Mouse (Mus musculus): ENCODE measurements around the gene Rfx4.

Gene Rfx4

DNA sequence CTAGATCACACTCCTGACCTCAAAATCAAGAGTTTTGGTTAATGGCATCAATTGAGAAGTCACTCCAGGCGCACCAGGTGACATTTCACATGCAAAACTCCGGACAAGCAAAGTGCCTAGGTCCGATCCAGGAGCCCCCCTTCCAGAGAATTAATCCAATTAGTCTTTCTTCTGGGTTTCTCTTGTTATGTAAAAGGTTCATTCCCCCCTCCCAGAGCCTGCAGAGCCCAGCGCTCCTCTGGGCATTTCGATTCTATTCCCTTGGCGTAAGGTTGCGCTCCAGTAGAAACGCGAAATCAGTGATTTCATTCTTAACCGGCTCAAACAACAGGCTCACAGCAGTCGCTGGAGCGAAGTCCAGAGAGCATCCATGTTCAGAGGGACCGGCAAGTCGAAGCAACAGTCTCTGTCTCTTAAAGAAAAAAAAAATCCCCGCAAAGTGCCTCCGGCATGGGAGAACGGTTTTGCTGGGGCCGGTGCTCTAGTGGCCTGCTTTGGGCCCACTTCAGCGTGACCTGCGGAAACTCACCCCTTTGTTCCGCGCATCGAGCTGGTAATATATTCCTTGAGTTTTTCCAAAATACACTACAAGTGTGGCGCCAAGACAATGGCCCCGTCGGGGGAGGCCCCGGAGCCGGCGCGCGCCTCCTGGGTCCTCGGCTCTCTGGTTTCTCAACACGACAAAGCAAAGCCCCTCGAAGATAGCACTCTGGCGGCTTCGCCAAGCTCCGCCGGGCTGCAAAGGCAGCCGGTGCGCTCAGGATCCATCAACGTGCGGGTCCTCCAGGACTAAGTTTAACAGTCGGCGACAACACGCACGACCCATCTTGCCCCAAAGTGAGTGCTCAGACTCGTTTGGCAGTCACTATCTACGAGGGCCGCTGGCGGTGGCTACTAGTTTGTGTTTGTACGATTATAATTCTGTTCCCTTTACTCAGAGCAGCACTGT lies 2.9 kb downstream of the Rfx4 start:
- DNase-seq: no peak

DNA sequence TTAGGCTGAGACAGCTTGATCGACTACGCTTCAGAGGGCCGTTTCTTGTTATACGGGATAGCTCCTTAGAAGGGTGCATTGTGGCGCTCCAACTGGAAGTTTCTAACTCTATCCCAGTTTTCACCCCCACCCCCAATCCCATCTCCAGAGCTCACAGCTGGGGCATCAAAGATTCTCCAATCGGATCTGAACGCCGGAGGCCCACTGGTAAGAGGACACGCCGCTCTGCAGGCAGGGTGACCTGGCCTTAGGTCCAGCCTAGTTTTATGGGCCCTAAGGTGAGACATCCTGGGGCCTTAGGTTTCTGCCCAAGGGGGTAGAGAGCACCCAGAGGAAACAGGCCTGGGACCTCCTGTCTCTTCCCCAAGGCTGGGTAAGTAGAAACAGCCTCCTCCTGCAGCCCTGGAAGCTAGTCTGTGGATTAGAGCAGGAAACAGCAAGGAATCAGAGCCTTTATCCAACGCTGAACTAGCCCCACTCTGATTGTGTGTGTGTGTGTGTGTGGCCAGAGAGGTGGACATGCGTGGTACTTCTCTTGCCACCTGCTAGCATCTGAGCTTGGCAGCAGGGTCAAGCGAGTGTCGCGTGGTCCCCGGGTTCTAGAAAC lies 3.8 kb downstream of the Rfx4 start:
- DNase-seq: no peak

DNA sequence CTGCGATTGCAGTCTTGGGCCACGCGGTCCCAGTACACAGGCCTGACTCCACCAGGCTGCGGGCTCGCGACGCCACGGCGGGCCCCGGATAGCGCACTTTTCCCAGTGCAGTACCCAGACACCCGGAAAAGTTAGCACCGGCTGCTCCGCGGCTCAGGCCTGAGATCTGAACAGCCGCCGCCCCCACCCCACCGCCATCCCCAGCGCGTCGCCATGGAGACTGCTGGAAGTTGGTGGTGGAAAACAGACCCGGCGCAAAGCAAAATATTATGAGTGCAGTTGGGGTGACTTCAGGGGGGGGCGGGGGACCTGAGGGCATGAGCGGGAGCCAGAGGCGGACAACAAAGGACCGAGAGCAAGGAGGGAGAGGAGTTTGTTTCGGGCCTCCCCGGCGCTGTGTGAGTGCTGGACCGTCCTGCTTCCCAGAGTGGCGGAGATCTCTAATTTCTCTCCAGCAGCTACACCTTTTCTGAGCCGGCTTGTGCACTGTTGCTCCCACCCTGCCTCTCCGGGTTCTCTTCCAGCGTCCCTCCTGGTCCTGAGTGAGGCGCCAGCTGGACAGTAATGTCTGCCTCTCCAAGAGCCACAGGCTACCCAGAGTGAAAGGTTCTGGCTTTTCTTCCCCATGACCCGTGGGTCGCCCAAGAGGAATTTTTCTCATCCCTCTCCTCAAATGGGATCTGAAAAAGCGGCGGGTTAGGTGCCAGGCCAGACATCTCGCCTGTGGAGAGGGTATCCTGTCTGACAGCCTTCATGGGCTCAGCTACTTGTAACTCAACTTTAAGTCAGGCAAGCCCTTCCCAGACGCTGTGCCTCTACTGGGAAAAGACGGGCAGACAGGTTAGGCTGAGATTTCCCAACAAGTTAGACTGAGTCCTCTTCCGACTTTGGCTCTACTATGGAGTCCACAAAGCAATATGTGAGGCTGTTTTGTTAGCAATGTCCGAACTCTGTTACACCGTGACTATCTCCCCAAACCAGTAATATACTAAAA lies 4.6 kb downstream of the Rfx4 start:
- peak; percentile 25 to 28 for DNase-seq

DNA sequence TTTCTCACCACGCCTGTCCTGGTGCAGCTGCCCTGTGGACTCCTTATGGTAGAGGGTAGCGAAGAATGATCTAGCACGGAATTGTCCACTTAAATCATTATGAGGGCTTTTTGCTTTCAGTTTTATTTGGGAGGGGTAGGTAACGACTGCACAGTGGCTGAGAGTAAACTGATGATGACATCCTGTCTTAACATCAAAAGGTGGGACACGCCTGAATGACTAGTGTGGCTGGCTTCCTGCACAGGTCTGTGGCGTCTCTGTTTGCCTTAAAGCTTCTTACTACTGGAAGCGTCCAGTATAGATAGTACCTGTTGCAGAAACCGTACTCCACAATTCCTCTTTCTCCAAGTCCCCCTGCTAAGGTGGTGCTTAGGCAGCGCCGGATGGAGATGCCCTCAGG lies 12.9 kb downstream of the Rfx4 start:
- DNase-seq: no peak

DNA sequence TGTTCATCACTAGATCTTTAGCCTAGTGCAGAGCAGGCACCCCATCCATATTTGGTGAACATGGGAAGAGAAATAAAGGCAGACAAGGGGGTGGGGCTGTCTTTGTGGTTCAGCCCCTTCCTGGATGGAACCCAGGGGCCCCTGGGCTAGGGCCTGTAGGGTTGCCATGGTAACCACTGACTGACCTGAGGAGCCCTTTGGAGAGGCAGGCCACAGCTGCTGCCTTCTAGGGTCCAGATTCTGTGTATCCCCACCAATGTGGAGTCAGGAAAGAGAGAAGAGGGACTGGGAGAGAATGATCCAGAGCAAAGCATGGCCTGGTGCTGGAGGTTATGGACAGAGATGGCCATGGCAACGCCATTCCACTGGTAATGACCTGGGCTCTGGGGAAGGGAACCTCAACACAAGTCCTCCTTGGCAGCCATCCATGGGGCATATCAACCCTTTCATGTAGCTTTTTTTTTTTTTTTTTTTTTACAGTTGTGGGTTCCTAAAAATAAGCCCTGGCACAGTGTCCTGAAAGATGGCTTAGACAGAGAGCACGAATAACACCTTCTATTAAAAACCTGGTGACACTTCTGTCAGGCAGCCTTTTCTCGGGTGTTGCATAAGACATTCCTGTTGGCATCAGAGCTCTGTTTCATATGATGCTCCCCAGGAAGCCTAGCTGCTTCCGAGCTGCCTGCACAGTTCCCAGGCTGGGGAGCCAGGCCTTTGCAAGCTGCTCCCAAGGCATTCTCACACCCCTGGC lies 16.7 kb downstream of the Rfx4 start:
- peak; percentile 45 to 55 for DNase-seq

DNA sequence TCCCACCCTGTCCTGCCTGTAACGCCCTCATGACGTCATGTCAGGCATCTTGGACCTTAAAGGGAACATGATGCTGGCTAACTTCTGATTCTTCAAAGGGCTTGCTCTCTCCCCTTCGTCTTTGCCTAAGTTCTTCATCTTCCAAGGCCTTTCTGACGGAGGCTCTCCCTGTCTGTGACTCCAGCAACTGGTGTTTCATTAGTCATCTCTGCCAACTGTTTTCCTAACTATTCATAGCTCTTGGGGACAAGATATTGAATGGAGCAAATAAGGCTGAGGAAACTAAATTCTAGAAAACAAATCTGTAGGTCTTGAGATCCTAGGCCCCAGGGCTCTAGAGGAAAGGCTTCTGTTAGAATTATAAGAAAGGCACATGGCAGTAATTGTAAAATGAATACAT lies 18.0 kb downstream of the Rfx4 start:
- DNase-seq: no peak

DNA sequence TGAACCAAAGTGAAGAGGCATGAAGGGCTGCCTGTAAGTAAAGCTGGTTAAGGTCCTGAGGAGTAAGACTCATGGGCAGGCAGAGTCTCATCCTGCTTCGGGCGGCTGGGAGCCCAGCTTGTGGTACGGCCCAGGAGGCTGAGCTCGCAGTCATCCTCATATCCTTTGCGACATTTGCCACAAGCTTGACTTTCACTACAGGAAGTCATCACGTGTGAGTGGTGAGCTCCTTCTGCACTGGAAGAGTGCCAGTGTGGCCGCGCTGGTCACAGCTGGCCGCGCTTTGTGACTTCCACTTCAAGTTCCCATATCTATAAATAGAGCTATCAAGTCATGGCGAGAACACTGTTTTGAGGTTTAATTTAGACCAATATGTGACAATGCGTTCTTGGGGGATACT lies 18.7 kb downstream of the Rfx4 start:
- peak in 1 of 2 experiments; percentile 23 for DNase-seq

DNA sequence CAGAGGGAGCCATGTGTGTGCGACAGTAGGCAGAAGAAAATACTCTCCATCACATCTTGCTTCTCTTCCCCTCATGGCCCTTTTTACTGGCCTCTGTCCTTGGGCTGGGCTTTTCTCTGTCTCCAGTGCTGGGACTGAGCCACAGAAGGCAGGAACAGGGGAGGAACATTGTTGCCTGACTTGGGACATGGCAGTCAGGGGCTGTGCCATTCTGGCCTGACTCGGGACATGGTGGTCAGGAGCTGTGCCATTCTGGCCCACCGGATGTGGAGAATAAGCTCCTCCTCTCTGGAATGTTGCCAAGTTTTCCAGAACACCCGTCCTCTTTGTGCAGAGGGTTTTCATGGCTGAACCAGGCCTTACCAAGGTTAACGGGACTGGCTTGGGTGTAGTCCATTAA lies 21.2 kb downstream of the Rfx4 start:
- no peak for DNase-seq

DNA sequence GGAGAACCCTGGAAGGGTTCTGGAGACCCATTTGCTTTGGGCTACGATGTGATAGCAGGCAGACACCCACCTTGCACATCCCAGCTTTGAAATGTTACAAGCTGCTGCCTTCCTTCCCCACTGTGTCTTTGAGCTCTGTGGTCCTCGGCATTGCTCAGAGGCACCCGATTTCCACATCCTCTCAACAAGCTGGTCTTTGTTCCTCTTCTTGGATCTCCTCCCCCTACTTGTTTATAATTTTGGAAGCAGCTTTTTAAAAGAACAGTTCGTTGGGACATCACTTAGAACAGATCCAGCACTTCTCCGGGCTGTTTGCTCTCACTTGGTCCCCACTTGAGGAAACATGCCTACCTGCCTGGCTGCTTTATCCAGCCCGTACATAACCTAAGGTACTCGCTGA lies 22.1 kb downstream of the Rfx4 start:
- DNase-seq: no peak

DNA sequence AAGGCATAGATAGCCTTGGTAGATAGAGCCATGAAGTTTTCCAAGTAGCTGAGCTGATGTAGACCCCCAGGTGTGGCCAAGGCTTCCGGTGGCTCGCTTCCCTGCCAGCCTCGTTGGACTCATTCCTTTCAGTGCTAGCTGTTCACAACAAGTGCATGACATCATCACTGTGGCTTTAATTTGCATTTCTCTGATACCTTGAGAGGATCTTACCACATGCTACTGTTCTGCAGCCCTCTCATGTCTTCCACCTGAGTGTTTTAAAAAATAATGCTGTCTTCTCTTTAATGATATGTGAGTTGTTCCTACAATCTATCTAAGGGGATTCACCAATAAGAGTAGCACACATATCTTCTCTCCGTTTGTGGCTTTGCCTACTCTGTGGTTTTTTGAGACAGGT lies 25.0 kb downstream of the Rfx4 start:
- no peak for DNase-seq

DNA sequence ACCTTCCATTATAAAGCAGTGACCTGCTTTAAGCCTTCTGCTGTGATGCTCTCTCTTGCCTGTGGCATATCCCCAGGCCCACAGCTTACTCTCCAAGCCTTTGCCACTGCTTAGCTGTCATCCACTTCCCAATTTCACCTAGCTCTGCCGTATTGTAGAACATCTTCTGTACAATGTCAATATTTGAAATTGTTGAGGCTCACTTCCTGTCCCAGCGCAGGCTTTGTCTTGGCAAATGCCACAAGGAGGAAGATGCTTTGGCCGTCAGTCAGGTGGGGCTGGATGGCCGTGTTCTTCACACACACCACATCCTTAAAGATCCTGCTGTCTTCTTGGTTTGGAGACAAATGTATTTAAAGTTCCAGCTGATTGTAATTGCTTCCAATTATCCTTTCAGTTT lies 29.5 kb downstream of the Rfx4 start:
- DNase-seq: no peak

DNA sequence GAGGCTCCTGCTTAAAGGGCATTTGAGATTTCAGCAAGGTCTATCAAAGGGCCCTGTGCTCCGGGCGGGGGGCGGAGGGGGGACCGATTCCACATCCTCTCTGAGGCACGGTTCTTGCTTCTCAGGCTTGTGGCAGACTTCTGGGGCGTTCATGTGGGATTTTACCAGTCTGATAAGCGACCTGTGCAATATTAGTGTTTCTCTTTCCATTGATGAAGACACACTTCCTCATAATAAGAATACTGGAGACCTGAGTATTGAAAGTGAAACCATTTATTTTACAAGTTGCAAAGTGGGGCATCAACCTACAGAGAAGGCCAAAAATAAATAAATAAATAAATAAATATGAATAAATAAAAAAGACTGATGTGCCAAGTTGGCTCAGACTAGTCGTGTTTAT lies 34.5 kb downstream of the Rfx4 start:
- DNase-seq: no peak

DNA sequence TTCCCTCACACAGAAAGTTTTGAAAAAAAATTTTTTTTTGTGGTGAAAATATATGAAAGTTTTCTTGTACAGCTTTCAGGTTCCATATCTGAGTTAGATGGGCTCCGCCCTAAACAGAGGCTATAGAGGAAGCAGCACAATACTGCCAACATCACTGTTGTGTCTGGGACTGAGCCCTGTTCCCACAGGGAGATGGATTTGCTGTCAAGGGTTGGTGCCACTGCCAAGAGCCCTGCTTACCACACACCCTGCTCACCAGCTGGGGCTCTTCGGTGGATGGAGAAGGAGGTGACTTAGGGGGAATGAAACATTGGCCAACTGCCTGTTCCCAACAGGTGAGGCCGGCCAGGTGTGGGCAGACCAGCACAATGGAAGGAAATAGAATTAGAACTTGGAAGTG lies 35.3 kb downstream of the Rfx4 start:
- DNase-seq: no peak

DNA sequence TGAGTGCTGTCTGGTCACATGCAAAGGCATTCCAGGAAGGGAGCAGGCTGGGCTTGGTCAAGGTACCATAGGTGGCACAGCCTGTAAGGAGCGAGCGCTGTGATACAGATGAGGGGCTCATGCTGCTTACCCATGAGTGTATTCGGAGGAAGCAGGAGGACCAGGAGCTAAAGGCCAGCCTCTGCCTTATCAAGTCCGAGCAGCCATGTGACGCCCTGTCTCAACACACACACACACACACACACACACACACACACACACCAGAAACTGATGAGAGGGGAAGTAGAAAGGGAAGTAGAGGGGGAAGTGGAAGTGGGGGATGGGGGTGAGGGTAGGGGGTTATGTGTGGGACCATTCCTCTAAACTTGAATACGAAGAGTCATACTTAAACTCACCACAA lies 45.7 kb downstream of the Rfx4 start:
- DNase-seq: no peak

DNA sequence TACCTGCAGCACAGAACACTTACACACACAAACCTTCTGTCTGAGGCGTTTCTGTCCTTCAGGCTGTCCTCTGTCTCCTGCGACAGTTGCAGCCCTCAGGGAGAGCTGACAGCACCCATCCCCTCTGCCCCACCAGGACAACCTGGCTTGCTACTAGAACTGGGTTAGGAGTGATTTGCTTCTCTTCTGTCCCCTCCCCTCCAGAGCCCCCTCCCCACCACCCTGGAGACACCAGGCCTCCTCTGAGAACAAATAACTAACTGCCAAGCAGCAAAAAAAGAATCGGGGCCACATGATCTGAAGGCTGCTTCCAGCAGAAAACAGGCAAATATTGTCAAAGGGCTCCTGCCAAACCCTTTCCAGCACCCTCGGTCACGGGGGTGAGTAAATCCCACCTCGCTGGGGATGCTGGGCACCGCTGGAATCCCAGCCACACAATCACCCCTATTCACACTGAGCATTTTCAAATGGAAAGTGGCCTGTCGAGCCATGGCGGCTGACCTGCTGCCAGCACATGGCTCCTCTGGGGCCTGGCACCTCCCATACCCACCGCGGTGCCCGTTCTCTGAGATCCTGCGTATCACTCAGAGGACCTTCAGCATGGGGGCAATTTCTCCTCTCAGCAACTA lies 47.5 kb downstream of the Rfx4 start:
- peak in 1 of 2 experiments; percentile 26 for DNase-seq

DNA sequence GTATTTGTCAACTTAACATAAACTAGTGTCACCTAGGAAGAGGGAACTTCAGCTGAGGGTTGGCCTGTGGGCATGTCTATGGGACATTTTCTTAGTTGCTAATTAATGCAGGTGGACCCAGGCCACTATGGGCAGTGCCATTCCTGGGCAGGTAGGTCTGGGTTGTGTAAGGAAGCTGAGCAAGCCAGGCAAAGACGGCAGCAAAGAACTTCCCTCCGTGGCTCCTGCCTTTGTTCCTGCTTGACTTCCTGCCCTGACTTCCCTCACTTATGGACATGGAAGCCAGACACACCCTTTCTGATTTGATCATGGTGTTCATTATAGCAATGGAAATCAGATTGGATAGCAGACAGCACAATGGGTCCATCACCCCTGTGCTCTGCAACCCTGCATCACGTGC lies 49.7 kb downstream of the Rfx4 start:
- DNase-seq: no peak

DNA sequence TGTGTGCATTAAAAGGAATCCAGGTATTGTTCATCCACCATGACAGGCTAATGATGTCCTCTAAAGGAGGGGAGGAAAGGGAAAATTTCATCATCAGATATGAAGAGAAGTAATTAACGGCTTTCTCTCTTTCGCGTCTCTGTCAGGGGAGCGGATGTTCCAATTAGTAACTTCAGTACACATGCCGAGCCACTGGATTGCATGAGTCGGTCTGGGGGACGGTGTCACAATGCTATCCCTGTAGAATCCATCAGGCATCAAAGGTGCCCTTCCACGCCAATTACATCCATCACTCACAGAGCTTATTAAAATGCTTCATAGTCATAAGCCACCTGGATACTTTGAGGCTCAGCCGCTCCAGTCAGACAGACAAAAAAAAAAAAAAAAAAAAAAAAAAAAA lies 51.3 kb downstream of the Rfx4 start:
- no peak for DNase-seq

DNA sequence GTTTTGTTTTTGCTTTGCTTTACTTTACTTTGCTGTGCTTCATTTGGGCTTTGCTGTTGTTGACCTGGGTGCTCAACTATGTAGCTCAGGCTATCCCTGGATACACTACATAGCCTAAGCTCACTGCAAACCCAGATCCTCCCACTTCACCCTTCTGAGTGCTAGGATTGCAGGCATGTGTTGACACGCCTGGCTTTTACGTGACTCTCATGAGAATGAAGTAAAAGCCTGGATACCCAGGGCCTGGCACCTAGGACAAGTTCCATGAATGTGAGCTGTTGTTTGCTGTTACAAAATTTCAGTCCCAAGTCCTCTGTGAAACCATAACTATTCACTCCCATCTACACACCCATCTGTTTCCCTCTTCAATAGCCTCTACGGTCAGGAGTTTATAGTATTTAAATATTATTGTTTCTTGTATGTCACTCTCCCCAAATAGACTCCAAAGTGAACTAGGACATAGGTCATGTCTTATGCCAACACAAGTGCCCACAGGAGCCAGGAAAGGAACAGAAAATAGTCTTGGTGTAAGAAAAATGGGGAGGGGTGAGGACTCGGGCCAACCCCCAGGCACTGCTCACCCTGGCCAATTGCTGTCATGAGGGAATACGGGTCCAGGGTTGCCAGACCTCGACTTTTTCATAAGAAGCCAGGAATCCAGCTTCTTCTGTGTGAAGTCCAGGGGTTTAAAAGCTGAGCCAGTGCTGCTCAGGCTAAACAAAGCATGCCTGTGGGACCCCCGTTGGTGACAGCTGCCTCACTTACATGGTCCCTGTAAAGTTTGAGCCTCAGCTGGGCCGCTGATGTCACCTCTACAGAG lies 54.4 kb downstream of the Rfx4 start:
- peak in 1 of 2 experiments; percentile 10 for DNase-seq

DNA sequence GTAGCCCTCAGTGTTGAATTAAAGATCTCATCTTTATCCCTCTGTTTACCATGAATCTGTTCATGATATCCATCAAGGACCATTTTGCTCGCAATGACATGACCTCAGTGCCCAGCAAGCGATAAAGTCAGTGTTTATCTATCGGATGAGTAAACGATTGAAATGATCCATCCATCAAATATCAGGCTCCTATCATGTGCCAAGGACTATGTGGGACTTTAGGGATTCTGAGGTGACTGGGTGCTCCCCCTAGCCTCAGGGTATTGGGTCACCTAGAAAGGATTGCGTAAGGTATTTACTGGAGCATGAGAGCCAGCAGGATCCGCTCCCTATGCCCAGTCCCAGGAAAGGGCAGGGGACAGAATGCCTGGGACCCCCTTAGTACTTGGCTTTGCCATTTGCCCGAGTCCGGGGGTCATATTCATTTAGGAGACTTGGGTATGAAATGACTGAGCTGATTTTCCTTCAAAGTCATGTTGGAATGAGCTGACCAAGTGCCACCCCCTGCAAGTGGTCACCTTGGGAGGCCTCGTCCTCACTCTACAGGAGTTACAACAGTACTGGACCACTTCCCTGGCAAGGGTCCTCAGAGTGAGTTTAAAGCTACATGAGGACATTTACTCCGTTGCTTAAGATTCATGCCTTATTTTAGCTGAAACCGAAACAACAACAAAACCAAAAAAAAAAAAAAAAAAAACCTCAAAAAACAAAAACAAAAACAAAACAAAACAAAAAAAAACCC lies 55.5 kb downstream of the Rfx4 start:
- no peak for DNase-seq

DNA sequence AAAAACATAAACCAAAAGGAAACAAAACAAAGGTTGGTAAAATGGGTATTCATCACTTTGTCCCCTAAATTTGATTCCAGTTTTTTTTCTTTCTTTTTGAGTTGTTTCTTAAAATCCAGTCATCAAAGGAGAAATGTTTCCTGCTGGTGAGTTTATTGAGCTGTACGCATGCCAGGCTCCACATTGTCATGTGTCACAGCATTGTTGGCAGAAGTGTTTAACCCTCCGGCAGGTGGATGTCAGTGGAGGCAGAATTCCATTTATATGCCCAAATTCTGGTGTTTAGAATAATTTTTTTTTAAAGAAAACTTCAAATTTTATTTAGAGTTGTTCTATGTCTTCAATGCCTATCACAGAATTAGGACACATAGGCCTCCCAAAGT lies 56.0 kb downstream of the Rfx4 start:
- peak; percentile 26 to 61 for DNase-seq
